Mouse (Mus musculus): ENCODE data around the gene Nudt21.

The Nudt21 gene

GRCm38 (mm10) chr8:94036944-94037524 lies at the start of gene Nudt21, which contains the start of gene Ogfod1:
Gene Nudt21, minus strand, starts transcription at chr8:94037031.
Gene Ogfod1, plus strand, starts transcription at chr8:94037198.
- DNase-seq (ENCODE audit: low read depth): peak; percentile 99

- peak; percentile 26 for DNase-seq (ENCODE audit: low read depth)
Measured at GRCm38 (mm10) chr8:94076461-94077192, 39.8 kb upstream of the Nudt21 start.

GRCm38 (mm10) chr8:94068793-94069192 lies 32.0 kb upstream of the Nudt21 start:
- no peak for DNase-seq (ENCODE audit: low read depth)

GRCm38 (mm10) chr8:94066121-94066863 lies 29.5 kb upstream of the Nudt21 start:
- DNase-seq (ENCODE audit: low read depth): no peak

GRCm38 (mm10) chr8:94057157-94057854 lies 20.5 kb upstream of the Nudt21 start:
- peak; percentile 45 for DNase-seq (ENCODE audit: low read depth)

- DNase-seq (ENCODE audit: low read depth): no peak
Measured at GRCm38 (mm10) chr8:94052696-94053095, 15.9 kb upstream of the Nudt21 start.

GRCm38 (mm10) chr8:94047845-94048244 lies 11.0 kb upstream of the Nudt21 start:
- no peak for DNase-seq (ENCODE audit: low read depth)

- peak; percentile 26 for DNase-seq (ENCODE audit: low read depth)
Measured at GRCm38 (mm10) chr8:94037806-94038205, 975 bp upstream of the Nudt21 start.

- DNase-seq (ENCODE audit: low read depth): peak; percentile 80
Measured at GRCm38 (mm10) chr8:94036541-94036940, 290 bp downstream of the Nudt21 start.

- no peak for DNase-seq (ENCODE audit: low read depth)
Measured at GRCm38 (mm10) chr8:94035200-94035599, 1.6 kb downstream of the Nudt21 start.

GRCm38 (mm10) chr8:94033601-94034000 lies 3.2 kb downstream of the Nudt21 start:
- DNase-seq (ENCODE audit: low read depth): no peak

- DNase-seq (ENCODE audit: low read depth): no peak
Measured at GRCm38 (mm10) chr8:94029701-94030100, 7.1 kb downstream of the Nudt21 start.

GRCm38 (mm10) chr8:94023916-94024315 lies 12.9 kb downstream of the Nudt21 start:
- DNase-seq (ENCODE audit: low read depth): no peak

GRCm38 (mm10) chr8:94013026-94013612 lies 23.7 kb downstream of the Nudt21 start:
- no peak for DNase-seq (ENCODE audit: low read depth)

GRCm38 (mm10) chr8:94012013-94012951 lies 24.5 kb downstream of the Nudt21 start, which contains the start of gene Amfr:
Gene Amfr, minus strand, starts transcription at chr8:94012842.
- DNase-seq (ENCODE audit: low read depth): peak; percentile 52

- DNase-seq (ENCODE audit: low read depth): peak; percentile 61
Measured at GRCm38 (mm10) chr8:94011076-94012012, 25.5 kb downstream of the Nudt21 start.

- DNase-seq (ENCODE audit: low read depth): peak; percentile 47
Measured at GRCm38 (mm10) chr8:94010101-94010705, 26.6 kb downstream of the Nudt21 start.

GRCm38 (mm10) chr8:94009243-94009845 lies 27.5 kb downstream of the Nudt21 start:
- no peak for DNase-seq (ENCODE audit: low read depth)

- no peak for DNase-seq (ENCODE audit: low read depth)
Measured at GRCm38 (mm10) chr8:94004139-94004538, 32.7 kb downstream of the Nudt21 start.

Measured in 416B (cell line).